Mouse (Mus musculus): ENCODE results near the gene Gm42791. TPM values are rescaled to one million over a fixed set of nuclear protein-coding genes. Genes with fewer than 3 reads are reported as not detected.

The Gm42791 gene
- polyA plus RNA-seq, 1 experiment from 2014 or later = 0.42 TPM

- Histone ChIP-seq H3K36me3 (replicated peaks; ENCODE audit: insufficient read depth, low read length) (peaks cover 26% of the 10 kb centered on the region), H3K27me3 (ENCODE audit: insufficient read depth, low read length) (no peaks in the 10 kb centered on the region), H3K4me2 (ENCODE audit: low read depth, low read length) (no peak overlapping the region), H3K4me1 (ENCODE audit: insufficient read depth) (no peaks in the 10 kb centered on the region), H3K9ac (replicated peaks) (no peak overlapping the region), H3K27ac (ENCODE audit: low read depth) (no peak overlapping the region), H3K4me3 (ENCODE audit: low read depth, low read length) (no peak overlapping the region), H3K9me3 (ENCODE audit: low read length) (no peaks in the 10 kb centered on the region)
- DNase-seq = no peak
- no peak for TF ChIP-seq CTCF (IDR thresholded peaks at IDR 0.05; ENCODE audit: low read depth)
- no peak for TF ChIP-seq EP300 (IDR thresholded peaks at IDR 0.05; ENCODE audit: low read depth)
- WGBS (ENCODE audit: insufficient replicate concordance) = 85% methylated on average over 8 of the region's 8 CpGs
- ATAC-seq = no peak
These were observed 121.8 kb downstream of the Gm42791 start for GRCm38 (mm10) chr5:148873116-148873515.

DNA sequence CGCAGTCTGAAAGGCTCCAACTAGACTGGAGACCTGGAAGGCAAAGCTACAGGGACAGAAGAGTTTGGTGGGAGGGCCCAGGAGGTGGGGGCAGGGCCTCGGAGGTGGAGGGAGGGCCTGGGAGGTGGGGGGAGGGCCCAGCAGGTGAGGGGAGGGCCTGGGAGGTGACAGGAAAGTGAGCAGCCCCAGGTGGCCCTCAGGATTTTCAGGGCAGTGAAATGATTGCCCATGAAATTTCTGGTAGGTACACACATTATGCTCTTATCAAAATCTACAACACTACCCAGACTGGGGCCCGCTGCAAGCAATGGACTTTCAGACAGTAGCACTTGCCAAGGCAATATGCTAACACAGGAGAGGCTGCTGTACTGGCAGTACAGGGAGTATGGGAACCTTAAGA, 125.4 kb downstream of the Gm42791 start:
- H3K4me2 ChIP-seq (ENCODE audit: low read depth, low read length) = no peak overlapping the region
- H3K9me3 ChIP-seq (ENCODE audit: low read length) = no peaks in the 10 kb centered on the region
- no peak overlapping the region for H3K27ac ChIP-seq (ENCODE audit: low read depth)
- H3K27me3 ChIP-seq (ENCODE audit: insufficient read depth, low read length) = no peaks in the 10 kb centered on the region
- H3K4me3 ChIP-seq (ENCODE audit: low read depth, low read length) = no peak overlapping the region
- peaks cover 11% of the 10 kb centered on the region; the same call in 1 of the 2 replicates for H3K36me3 ChIP-seq (replicated peaks; ENCODE audit: insufficient read depth, low read length)
- no peaks in the 10 kb centered on the region for H3K4me1 ChIP-seq (ENCODE audit: insufficient read depth)
- H3K9ac ChIP-seq (replicated peaks) = no peak overlapping the region
- 56% methylated on average over 3 of the region's 3 CpGs for WGBS (ENCODE audit: insufficient replicate concordance)
- ATAC-seq = no peak
- TF ChIP-seq CTCF (IDR thresholded peaks at IDR 0.05; ENCODE audit: low read depth) (no peak), EP300 (IDR thresholded peaks at IDR 0.05; ENCODE audit: low read depth) (no peak)
- DNase-seq = no peak

GRCm38 (mm10) chr5:148867766-148868165, 127.2 kb downstream of the Gm42791 start:
- H3K27me3 ChIP-seq (ENCODE audit: insufficient read depth, low read length) = no peaks in the 10 kb centered on the region
- no peak for ATAC-seq
- H3K4me3 ChIP-seq (ENCODE audit: low read depth, low read length) = no peak overlapping the region
- no peaks in the 10 kb centered on the region for H3K36me3 ChIP-seq (replicated peaks; ENCODE audit: insufficient read depth, low read length)
- WGBS (ENCODE audit: insufficient replicate concordance) = 59% methylated on average over 6 of the region's 6 CpGs
- H3K27ac ChIP-seq (ENCODE audit: low read depth) = 0 out of 2 replicates have a peak overlapping the region, but pooled peaks have one; percentile 16
- H3K9ac ChIP-seq (replicated peaks) = no peak overlapping the region
- no peak overlapping the region for H3K4me2 ChIP-seq (ENCODE audit: low read depth, low read length)
- DNase-seq = no peak
- H3K4me1 ChIP-seq (ENCODE audit: insufficient read depth) = no peaks in the 10 kb centered on the region
- TF ChIP-seq EP300 (IDR thresholded peaks at IDR 0.05; ENCODE audit: low read depth) (no peak), CTCF (IDR thresholded peaks at IDR 0.05; ENCODE audit: low read depth) (no peak)
- H3K9me3 ChIP-seq (ENCODE audit: low read length) = no peaks in the 10 kb centered on the region

DNA sequence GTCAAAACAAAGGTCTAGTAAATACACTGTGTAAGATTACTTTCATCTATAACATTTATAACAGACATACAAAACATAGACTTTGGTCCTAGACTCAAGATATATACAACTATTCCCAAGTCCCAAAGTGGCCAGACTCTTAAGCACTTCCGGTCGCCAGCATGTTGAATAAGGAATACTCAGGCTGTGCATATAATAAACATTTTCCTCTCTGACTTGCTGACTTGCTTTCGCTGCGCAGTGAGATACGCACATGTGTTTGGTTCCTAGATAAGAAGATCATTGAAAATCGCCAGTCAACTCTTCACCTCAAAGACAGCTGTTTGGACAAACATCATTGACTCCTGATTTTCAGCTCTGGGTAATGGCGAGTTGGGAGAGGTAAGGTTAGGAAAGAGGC, 127.8 kb downstream of the Gm42791 start:
- no peaks in the 10 kb centered on the region for H3K36me3 ChIP-seq (replicated peaks; ENCODE audit: insufficient read depth, low read length)
- peak overlapping the region; percentile 34; the same call in 1 of the 2 replicates for H3K27ac ChIP-seq (ENCODE audit: low read depth)
- TF ChIP-seq EP300 (IDR thresholded peaks at IDR 0.05; ENCODE audit: low read depth) = no peak
- no peak for TF ChIP-seq CTCF (IDR thresholded peaks at IDR 0.05; ENCODE audit: low read depth)
- no peak overlapping the region for H3K4me3 ChIP-seq (ENCODE audit: low read depth, low read length)
- WGBS (ENCODE audit: insufficient replicate concordance) = 57% methylated on average over 7 of the region's 7 CpGs
- no peaks in the 10 kb centered on the region for H3K27me3 ChIP-seq (ENCODE audit: insufficient read depth, low read length)
- no peak for DNase-seq
- H3K4me2 ChIP-seq (ENCODE audit: low read depth, low read length) = no peak overlapping the region
- H3K9me3 ChIP-seq (ENCODE audit: low read length) = no peaks in the 10 kb centered on the region
- no peak for ATAC-seq
- H3K4me1 ChIP-seq (ENCODE audit: insufficient read depth) = no peaks in the 10 kb centered on the region
- no peak overlapping the region for H3K9ac ChIP-seq (replicated peaks)

GRCm38 (mm10) chr5:148866571-148866970, 128.4 kb downstream of the Gm42791 start:
- Histone ChIP-seq H3K9me3 (ENCODE audit: low read length) (no peaks in the 10 kb centered on the region), H3K9ac (replicated peaks) (no peak overlapping the region), H3K27ac (ENCODE audit: low read depth) (peak overlapping the region; percentile 34; the same call in 1 of the 2 replicates), H3K27me3 (ENCODE audit: insufficient read depth, low read length) (no peaks in the 10 kb centered on the region), H3K4me3 (ENCODE audit: low read depth, low read length) (no peak overlapping the region), H3K4me1 (ENCODE audit: insufficient read depth) (no peaks in the 10 kb centered on the region), H3K4me2 (ENCODE audit: low read depth, low read length) (no peak overlapping the region), H3K36me3 (replicated peaks; ENCODE audit: insufficient read depth, low read length) (no peaks in the 10 kb centered on the region)
- no peak for DNase-seq
- ATAC-seq = no peak
- WGBS (ENCODE audit: insufficient replicate concordance) = 44% methylated on average over 10 of the region's 10 CpGs
- 0 out of 2 replicates have a peak, but pooled peaks have one; percentile 23 for TF ChIP-seq CTCF (IDR thresholded peaks at IDR 0.05; ENCODE audit: low read depth)
- 0 out of 2 replicates have a peak, but pooled peaks have one; percentile 16 for TF ChIP-seq EP300 (IDR thresholded peaks at IDR 0.05; ENCODE audit: low read depth)

- Histone ChIP-seq H3K27ac (ENCODE audit: low read depth) (no peak overlapping the region), H3K4me2 (ENCODE audit: low read depth, low read length) (no peak overlapping the region), H3K4me3 (ENCODE audit: low read depth, low read length) (no peak overlapping the region), H3K36me3 (replicated peaks; ENCODE audit: insufficient read depth, low read length) (no peaks in the 10 kb centered on the region), H3K9ac (replicated peaks) (no peak overlapping the region), H3K4me1 (ENCODE audit: insufficient read depth) (no peaks in the 10 kb centered on the region), H3K9me3 (ENCODE audit: low read length) (no peaks in the 10 kb centered on the region), H3K27me3 (ENCODE audit: insufficient read depth, low read length) (no peaks in the 10 kb centered on the region)
- 76% methylated on average over 6 of the region's 6 CpGs for WGBS (ENCODE audit: insufficient replicate concordance)
- DNase-seq (no peak), ATAC-seq (no peak)
- TF ChIP-seq EP300 (IDR thresholded peaks at IDR 0.05; ENCODE audit: low read depth) (no peak), CTCF (IDR thresholded peaks at IDR 0.05; ENCODE audit: low read depth) (no peak)
These were observed 131.5 kb downstream of the Gm42791 start for GRCm38 (mm10) chr5:148863409-148863808.

DNA sequence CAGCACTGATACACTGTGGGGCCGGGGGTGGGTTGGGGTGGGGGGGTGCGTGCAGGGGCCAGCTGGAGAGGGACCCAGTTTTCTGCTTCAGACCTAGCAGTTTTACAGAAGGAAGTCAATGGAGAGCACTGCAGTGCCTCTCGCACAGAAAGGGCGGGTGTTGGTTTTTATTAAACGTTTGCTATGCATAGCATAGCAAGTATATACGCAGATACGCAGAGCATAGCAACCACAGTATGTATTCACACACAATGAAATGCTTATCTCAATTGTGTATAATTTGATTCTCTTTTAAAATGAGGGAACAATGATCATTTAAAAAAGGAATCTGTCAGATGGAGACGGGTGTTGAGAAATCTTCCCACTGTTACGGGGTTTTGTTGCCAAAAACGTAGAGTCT, 132.1 kb downstream of the Gm42791 start:
- 70% methylated on average over 10 of the region's 10 CpGs for WGBS (ENCODE audit: insufficient replicate concordance)
- Histone ChIP-seq H3K36me3 (replicated peaks; ENCODE audit: insufficient read depth, low read length) (no peaks in the 10 kb centered on the region), H3K4me1 (ENCODE audit: insufficient read depth) (no peaks in the 10 kb centered on the region), H3K9me3 (ENCODE audit: low read length) (no peaks in the 10 kb centered on the region), H3K4me3 (ENCODE audit: low read depth, low read length) (no peak overlapping the region), H3K27ac (ENCODE audit: low read depth) (no peak overlapping the region), H3K9ac (replicated peaks) (no peak overlapping the region), H3K27me3 (ENCODE audit: insufficient read depth, low read length) (no peaks in the 10 kb centered on the region), H3K4me2 (ENCODE audit: low read depth, low read length) (no peak overlapping the region)
- no peak for DNase-seq
- TF ChIP-seq EP300 (IDR thresholded peaks at IDR 0.05; ENCODE audit: low read depth) (no peak), CTCF (IDR thresholded peaks at IDR 0.05; ENCODE audit: low read depth) (no peak)
- no peak for ATAC-seq

All from liver, postnatal 0 days (tissue).